Mouse (Mus musculus) heart, embryonic 15.5 days (tissue): ENCODE data around the gene Hcn2. TPM values are rescaled to one million over a fixed set of nuclear protein-coding genes. Genes with fewer than 3 reads are reported as not detected.

Experiments used
- ATAC-seq: fragments of 200-750 bp; cut with Nextera tagmentation; replicated peaks from 2 replicates; pipeline ENCODE4 v1.8.0; 2017; ENCODE audit warnings: low read depth, moderate TSS enrichment; ENCODE audit not compliant: insufficient number of reproducible peaks, insufficient read depth, low FRiP score
- H3K27ac ChIP-seq: fragments of 300-500 bp; sonication (generic); 2 replicates; pipeline ENCODE4 v1.5.1; 2015; ENCODE audit warnings: mild to moderate bottlenecking, inconsistent platforms
- H3K27me3 ChIP-seq: fragments of 300-500 bp; sonication (generic); 2 replicates; pipeline ENCODE4 v1.6.1; 2015; ENCODE audit warnings: inconsistent platforms
- H3K36me3 ChIP-seq: fragments of 300-500 bp; sonication (generic); 2 replicates; pipeline ENCODE4 v1.6.1; 2015; ENCODE audit warnings: mild to moderate bottlenecking, inconsistent platforms
- H3K4me1 ChIP-seq: fragments of 300-500 bp; sonication (generic); replicated peaks from 2 replicates; pipeline ENCODE4 v1.6.1; 2015; ENCODE audit warnings: inconsistent platforms
- H3K4me2 ChIP-seq: fragments of 300-500 bp; sonication (generic); 2 replicates; pipeline ENCODE4 v1.6.1; 2015; ENCODE audit warnings: inconsistent platforms, mild to moderate bottlenecking, moderate library complexity
- H3K4me3 ChIP-seq: fragments of 300-500 bp; sonication (generic); 2 replicates; pipeline ENCODE4 v1.5.1; 2015; ENCODE audit warnings: mild to moderate bottlenecking, inconsistent platforms
- H3K9ac ChIP-seq: fragments of 300-500 bp; sonication (generic); 2 replicates; pipeline ENCODE4 v1.6.1; 2015; ENCODE audit warnings: mild to moderate bottlenecking, inconsistent platforms
- H3K9me3 ChIP-seq: fragments of 300-500 bp; sonication (generic); replicated peaks from 2 replicates; pipeline ENCODE4 v1.6.1; 2016; ENCODE audit warnings: inconsistent platforms
- WGBS: fragments of 180-500 bp; shearing (Covaris S2); methylation state at CpG from one replicate; pipeline ENCODE4 v1.1.7; 2015; ENCODE audit warnings: mixed read lengths; 5-methylcytosine and 5-hydroxymethylcytosine counted together
- polyA plus RNA-seq: library from polyadenylated mRNA; unstranded; fragments of >200 nt; fragmentation: Nextera tagmentation; extraction: Ambion mirVana; gene quantifications from 2 replicates; pipeline ENCODE4 v1.2.1, GENCODE M21; 2015

Hcn2 gene
- polyA plus RNA-seq, 1 experiment from 2014 or later, result 0.08 TPM

- WGBS, result 82% methylated on average over 15 of the region's 15 CpGs
- no peak for ATAC-seq
- Histone ChIP-seq H3K9ac (no peak overlapping the region), H3K36me3 (peaks cover 50% of the 10 kb centered on the region), H3K27me3 (peaks cover 12% of the 10 kb centered on the region), H3K4me2 (no peak overlapping the region), H3K27ac (no peak overlapping the region), H3K4me3 (no peak overlapping the region), H3K9me3 (peaks cover 9% of the 10 kb centered on the region; the same call in 1 of the 2 replicates), H3K4me1 (peaks cover 15% of the 10 kb centered on the region)
These were observed 17.4 kb downstream of the Hcn2 start for GRCm38 (mm10) chr10:79733847-79734246.

GRCm38 (mm10) chr10:79735361-79735760 is 18.9 kb downstream of the Hcn2 start:
- H3K4me1 ChIP-seq, result 0 out of 2 replicates have a peak, but pooled peaks cover 7% of the 10 kb centered on the region
- H3K9me3 ChIP-seq, result peaks cover 23% of the 10 kb centered on the region; the same call in 1 of the 2 replicates
- H3K36me3 ChIP-seq, result peaks cover 65% of the 10 kb centered on the region
- H3K9ac ChIP-seq, result no peak overlapping the region
- H3K4me2 ChIP-seq, result peak overlapping the region; percentile 31
- 35% methylated on average over 39 of the region's 52 CpGs for WGBS
- no peak for ATAC-seq
- H3K4me3 ChIP-seq, result peak overlapping the region; percentile 5; the same call in 1 of the 2 replicates
- H3K27me3 ChIP-seq, result peaks cover 9% of the 10 kb centered on the region; the same call in 1 of the 2 replicates
- H3K27ac ChIP-seq, result no peak overlapping the region

GRCm38 (mm10) chr10:79736706-79737105 is 20.3 kb downstream of the Hcn2 start:
- Histone ChIP-seq H3K9ac (no peak overlapping the region), H3K27ac (no peak overlapping the region), H3K27me3 (peaks cover 9% of the 10 kb centered on the region; the same call in 1 of the 2 replicates), H3K36me3 (peaks cover 78% of the 10 kb centered on the region), H3K4me3 (no peak overlapping the region), H3K9me3 (peaks cover 23% of the 10 kb centered on the region; the same call in 1 of the 2 replicates), H3K4me2 (no peak overlapping the region), H3K4me1 (0 out of 2 replicates have a peak, but pooled peaks cover 7% of the 10 kb centered on the region)
- no peak for ATAC-seq
- 88% methylated on average over 14 of the region's 14 CpGs for WGBS

GRCm38 (mm10) chr10:79738259-79738658 is 21.8 kb downstream of the Hcn2 start:
- ATAC-seq, result no peak
- 93% methylated on average over 10 of the region's 10 CpGs for WGBS
- peaks cover 23% of the 10 kb centered on the region; the same call in 1 of the 2 replicates for H3K9me3 ChIP-seq

GRCm38 (mm10) chr10:79739234-79739633 is 22.8 kb downstream of the Hcn2 start:
- Histone ChIP-seq H3K36me3 (peaks cover 88% of the 10 kb centered on the region), H3K9ac (no peak overlapping the region), H3K4me1 (0 out of 2 replicates have a peak, but pooled peaks cover 7% of the 10 kb centered on the region), H3K4me3 (no peak overlapping the region), H3K27me3 (peaks cover 9% of the 10 kb centered on the region; the same call in 1 of the 2 replicates), H3K4me2 (no peak overlapping the region), H3K27ac (no peak overlapping the region), H3K9me3 (peaks cover 23% of the 10 kb centered on the region; the same call in 1 of the 2 replicates)
- WGBS, result 95% methylated on average over 28 of the region's 28 CpGs
- ATAC-seq, result no peak

More at GRCm38 (mm10) chr10:79738259-79738658, 21.8 kb downstream of the Hcn2 start:
- Histone ChIP-seq H3K36me3 (peaks cover 92% of the 10 kb centered on the region), H3K4me2 (no peak overlapping the region), H3K4me1 (0 out of 2 replicates have a peak, but pooled peaks cover 7% of the 10 kb centered on the region), H3K27me3 (peaks cover 9% of the 10 kb centered on the region; the same call in 1 of the 2 replicates), H3K4me3 (no peak overlapping the region), H3K9ac (no peak overlapping the region), H3K27ac (no peak overlapping the region)

GRCm38 (mm10) chr10:79740863-79741262 is 24.4 kb downstream of the Hcn2 start:
- peaks cover 23% of the 10 kb centered on the region; the same call in 1 of the 2 replicates for H3K9me3 ChIP-seq
- no peak overlapping the region for H3K9ac ChIP-seq
- 75% methylated on average over 11 of the region's 11 CpGs for WGBS
- no peak overlapping the region for H3K4me3 ChIP-seq
- H3K27ac ChIP-seq, result no peak overlapping the region
- H3K36me3 ChIP-seq, result peaks cover 75% of the 10 kb centered on the region
- H3K27me3 ChIP-seq, result peaks cover 5% of the 10 kb centered on the region; the same call in 1 of the 2 replicates
- H3K4me2 ChIP-seq, result no peak overlapping the region
- H3K4me1 ChIP-seq, result peaks cover 7% of the 10 kb centered on the region
- ATAC-seq, result no peak

GRCm38 (mm10) chr10:79743161-79743560 is 26.7 kb downstream of the Hcn2 start:
- Histone ChIP-seq H3K27me3 (no peaks in the 10 kb centered on the region), H3K4me3 (no peak overlapping the region), H3K27ac (no peak overlapping the region), H3K4me2 (no peak overlapping the region), H3K4me1 (peaks cover 15% of the 10 kb centered on the region), H3K9me3 (peaks cover 20% of the 10 kb centered on the region; the same call in 1 of the 2 replicates), H3K9ac (no peak overlapping the region), H3K36me3 (peaks cover 52% of the 10 kb centered on the region)
- no peak for ATAC-seq
- 87% methylated on average over 11 of the region's 11 CpGs for WGBS

GRCm38 (mm10) chr10:79743650-79744365 is 27.4 kb downstream of the Hcn2 start:
- Histone ChIP-seq H3K4me1 (peaks cover 15% of the 10 kb centered on the region), H3K27ac (no peak overlapping the region), H3K4me3 (no peak overlapping the region), H3K27me3 (no peaks in the 10 kb centered on the region), H3K9me3 (peaks cover 15% of the 10 kb centered on the region; the same call in 1 of the 2 replicates), H3K4me2 (no peak overlapping the region), H3K36me3 (peaks cover 45% of the 10 kb centered on the region), H3K9ac (no peak overlapping the region)
- 92% methylated on average over 15 of the region's 15 CpGs for WGBS
- ATAC-seq, result no peak

GRCm38 (mm10) chr10:79745411-79745810 is 29.0 kb downstream of the Hcn2 start:
- Histone ChIP-seq H3K36me3 (peaks cover 29% of the 10 kb centered on the region), H3K4me3 (peak overlapping the region; percentile 75), H3K9me3 (no peaks in the 10 kb centered on the region; the same call in 1 of the 2 replicates), H3K4me2 (peak overlapping the region; percentile 77), H3K9ac (no peak overlapping the region), H3K27ac (no peak overlapping the region), H3K27me3 (no peaks in the 10 kb centered on the region), H3K4me1 (peaks cover 15% of the 10 kb centered on the region)
- 91% methylated on average over 3 of the region's 3 CpGs for WGBS
- ATAC-seq, result no peak

GRCm38 (mm10) chr10:79745898-79746773 is 29.7 kb downstream of the Hcn2 start, which contains the start of gene Polrmt:
TSS of gene Polrmt (minus strand) at chr10:79746581.
- peak within 1 kb of the TSS; percentile 72 for H3K9ac ChIP-seq
- 3% methylated on average over 38 of the region's 38 CpGs for WGBS
- H3K4me1 ChIP-seq, result peaks cover 15% of the 10 kb centered on the region
- H3K36me3 ChIP-seq, result peaks cover 22% of the 10 kb centered on the region
- peak within 1 kb of the TSS; percentile 75 for H3K4me3 ChIP-seq
- H3K9me3 ChIP-seq, result no peaks in the 10 kb centered on the region
- H3K27me3 ChIP-seq, result no peaks in the 10 kb centered on the region
- peak within 1 kb of the TSS; percentile 77 for H3K4me2 ChIP-seq
- ATAC-seq, result peak; percentile 96
- peak within 1 kb of the TSS; percentile 48; the same call in 1 of the 2 replicates for H3K27ac ChIP-seq

- H3K4me3 ChIP-seq, result peak overlapping the region; percentile 75
These were observed 30.3 kb downstream of the Hcn2 start for GRCm38 (mm10) chr10:79746774-79747151.

More at GRCm38 (mm10) chr10:79746774-79747151, 30.3 kb downstream of the Hcn2 start:
- Histone ChIP-seq H3K27me3 (no peaks in the 10 kb centered on the region), H3K4me1 (peaks cover 15% of the 10 kb centered on the region), H3K9me3 (no peaks in the 10 kb centered on the region), H3K36me3 (peaks cover 16% of the 10 kb centered on the region), H3K4me2 (peak overlapping the region; percentile 61), H3K27ac (no peak overlapping the region; the same call in 1 of the 2 replicates), H3K9ac (no peak overlapping the region)
- 21% methylated on average over 6 of the region's 6 CpGs for WGBS
- peak; percentile 28; the same call in 1 of the 2 replicates for ATAC-seq
